Mouse (Mus musculus) T-helper 17 cell (primary cell): Measurements from ENCODE around the gene Lactb.

Experiments used
- in situ Hi-C, 2 experiments: fragments of 300-600 bp; cut with MboI, MseI; formaldehyde crosslinking; loops; 1 replicate in 1 of 2; 2 replicates in 1 of 2; pipeline ENCODE4 v1.15.1; 2025; ENCODE audit warnings: high pct_unique_total_duplicates in 2 of 2

Gene Lactb

GRCm38 (mm10) chr9:66975239-66975645 is at the start of gene Lactb:
Gene Lactb, minus strand, starts transcription at chr9:66975484.
- in situ Hi-C loops, result loop anchor here in 1 of 2 experiments (10.0 kb wide), 1 partner anchor 460 kb away; the partner anchor contains the start of gene Fbxl22

GRCm38 (mm10) chr9:67023371-67023770 is 48.1 kb upstream of the Lactb start:
- in situ Hi-C loops, result no loop called here

- in situ Hi-C loops, result no loop called here
Measured at GRCm38 (mm10) chr9:67020063-67020462, 44.8 kb upstream of the Lactb start.

- in situ Hi-C loops, result no loop called here
Measured at GRCm38 (mm10) chr9:67013501-67013900, 38.2 kb upstream of the Lactb start.

- in situ Hi-C loops, result no loop called here
Measured at GRCm38 (mm10) chr9:67012470-67012869, 37.2 kb upstream of the Lactb start.

GRCm38 (mm10) chr9:67011483-67011882 is 36.2 kb upstream of the Lactb start:
- in situ Hi-C loops, result no loop called here

GRCm38 (mm10) chr9:67008781-67009180 is 33.5 kb upstream of the Lactb start:
- in situ Hi-C loops, result loop anchor here in 1 of 2 experiments (10.0 kb wide), 1 partner anchor 236 kb away; no protein-coding TSS in a partner anchor

GRCm38 (mm10) chr9:67006376-67006775 is 31.1 kb upstream of the Lactb start:
- in situ Hi-C loops, result loop anchor here in 1 of 2 experiments (10.0 kb wide), 1 partner anchor 238 kb away; no protein-coding TSS in a partner anchor

- in situ Hi-C loops, result loop anchor here in 1 of 2 experiments (10.0 kb wide), 1 partner anchor 240 kb away; no protein-coding TSS in a partner anchor
Measured at GRCm38 (mm10) chr9:67005161-67005742, 30.0 kb upstream of the Lactb start.

GRCm38 (mm10) chr9:67003656-67004055 is 28.4 kb upstream of the Lactb start:
- in situ Hi-C loops, result loop anchor here in 1 of 2 experiments (10.0 kb wide), 1 partner anchor 241 kb away; no protein-coding TSS in a partner anchor

GRCm38 (mm10) chr9:67003156-67003555 is 27.9 kb upstream of the Lactb start:
- in situ Hi-C loops, result loop anchor here in 1 of 2 experiments (10.0 kb wide), 1 partner anchor 242 kb away; no protein-coding TSS in a partner anchor

- in situ Hi-C loops, result loop anchor here in 1 of 2 experiments (10.0 kb wide), 1 partner anchor 243 kb away; no protein-coding TSS in a partner anchor
Measured at GRCm38 (mm10) chr9:67001506-67001905, 26.2 kb upstream of the Lactb start.

GRCm38 (mm10) chr9:67001050-67001449 is 25.8 kb upstream of the Lactb start:
- in situ Hi-C loops, result loop anchor here in 1 of 2 experiments (10.0 kb wide), 1 partner anchor 244 kb away; no protein-coding TSS in a partner anchor

GRCm38 (mm10) chr9:66999698-67000097 is 24.4 kb upstream of the Lactb start:
- in situ Hi-C loops, result loop anchor here (5.0 to 10.0 kb wide), 2 partner anchors 43 to 245 kb away; no protein-coding TSS in a partner anchor

- in situ Hi-C loops, result no loop called here
Measured at GRCm38 (mm10) chr9:66991750-66992410, 16.6 kb upstream of the Lactb start.

- in situ Hi-C loops, result no loop called here
Measured at GRCm38 (mm10) chr9:66991021-66991749, 15.9 kb upstream of the Lactb start.

- in situ Hi-C loops, result no loop called here
Measured at GRCm38 (mm10) chr9:66990046-66990445, 14.8 kb upstream of the Lactb start.

- in situ Hi-C loops, result no loop called here
Measured at GRCm38 (mm10) chr9:66989581-66989980, 14.3 kb upstream of the Lactb start.

- in situ Hi-C loops, result no loop called here
Measured at GRCm38 (mm10) chr9:66988888-66989414, 13.7 kb upstream of the Lactb start.

GRCm38 (mm10) chr9:66988198-66988887 is 13.1 kb upstream of the Lactb start:
- in situ Hi-C loops, result no loop called here

- in situ Hi-C loops, result no loop called here
Measured at GRCm38 (mm10) chr9:66985377-66985776, 10.1 kb upstream of the Lactb start.
